Mouse (Mus musculus) layer of hippocampus, postnatal 36 days (tissue): ENCODE results near the gene Nup133. TPM values are rescaled to one million over a fixed set of nuclear protein-coding genes. Genes with fewer than 3 reads are reported as not detected.

Experiments used
- total RNA-seq, 2 experiments: library from RNA; stranded (reverse); gene quantifications; 2 replicates each; pipeline ENCODE4 v1.2.3; 2021

Gene Nup133
- total RNA-seq, 2 experiments from 2014 or later = 21.8 to 22.2 TPM

Other genes with a start within 250 kb of the Nup133 start
- gene Rab4a, start 143.3 kb downstream of the Nup133 start, total RNA-seq = 10 to 100 TPM; 42.3 to 42.8 TPM
- 10 to 100 TPM; 56.1 to 56.4 TPM for gene Ccsap, start 89.1 kb downstream of the Nup133 start, total RNA-seq
- 1 to 10 TPM; 6.4 to 7.6 TPM for gene Acta1, start 54.5 kb downstream of the Nup133 start, total RNA-seq
- 10 to 100 TPM; 18.5 to 18.8 TPM for gene Abcb10, start 33.9 kb upstream of the Nup133 start, total RNA-seq
- 10 to 100 TPM; 19.6 to 20.8 TPM for gene Taf5l, start 72.1 kb upstream of the Nup133 start, total RNA-seq
- 10 to 100 TPM; 11.8 to 12.5 TPM for gene Urb2, start 72.2 kb upstream of the Nup133 start, total RNA-seq